Mouse (Mus musculus): ENCODE data around the gene Prps1.
A peak's percentile ranks its signal among the peaks of the same experiment; 100 is the strongest.
"Not testable (repeated sequence)": the region's sequence is repeated elsewhere in the genome, so short reads cannot be mapped to it uniquely, and the experiment has no call there.

Gene Prps1

GRCm38 (mm10) chrX:140501401-140502301, 45.2 kb downstream of the Prps1 start:
- DNase-seq, result no peak

DNA sequence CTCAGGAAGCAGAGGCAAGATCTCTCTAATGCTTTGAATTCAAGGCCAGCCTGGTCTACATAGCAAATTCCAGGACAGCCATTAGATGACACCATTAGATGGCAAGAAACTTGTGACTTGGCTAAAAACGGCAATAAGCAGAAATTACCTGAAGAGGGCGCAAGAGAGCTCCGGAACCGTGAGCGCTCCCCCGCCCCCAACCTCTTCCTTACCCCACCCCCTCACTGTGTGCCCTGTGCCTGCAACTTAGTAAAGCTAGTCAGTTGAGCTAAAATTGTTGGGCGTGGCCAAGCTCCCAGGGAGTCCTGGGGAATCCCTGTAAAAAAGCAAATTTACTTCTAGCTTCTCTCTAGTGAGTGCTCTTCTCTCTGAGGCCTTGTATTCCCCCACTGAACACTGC, 47.5 kb downstream of the Prps1 start:
- DNase-seq, result peak; percentile 29

- peak; percentile 29 for DNase-seq
Observed at GRCm38 (mm10) chrX:140505497-140506238, 49.3 kb downstream of the Prps1 start.

DNA sequence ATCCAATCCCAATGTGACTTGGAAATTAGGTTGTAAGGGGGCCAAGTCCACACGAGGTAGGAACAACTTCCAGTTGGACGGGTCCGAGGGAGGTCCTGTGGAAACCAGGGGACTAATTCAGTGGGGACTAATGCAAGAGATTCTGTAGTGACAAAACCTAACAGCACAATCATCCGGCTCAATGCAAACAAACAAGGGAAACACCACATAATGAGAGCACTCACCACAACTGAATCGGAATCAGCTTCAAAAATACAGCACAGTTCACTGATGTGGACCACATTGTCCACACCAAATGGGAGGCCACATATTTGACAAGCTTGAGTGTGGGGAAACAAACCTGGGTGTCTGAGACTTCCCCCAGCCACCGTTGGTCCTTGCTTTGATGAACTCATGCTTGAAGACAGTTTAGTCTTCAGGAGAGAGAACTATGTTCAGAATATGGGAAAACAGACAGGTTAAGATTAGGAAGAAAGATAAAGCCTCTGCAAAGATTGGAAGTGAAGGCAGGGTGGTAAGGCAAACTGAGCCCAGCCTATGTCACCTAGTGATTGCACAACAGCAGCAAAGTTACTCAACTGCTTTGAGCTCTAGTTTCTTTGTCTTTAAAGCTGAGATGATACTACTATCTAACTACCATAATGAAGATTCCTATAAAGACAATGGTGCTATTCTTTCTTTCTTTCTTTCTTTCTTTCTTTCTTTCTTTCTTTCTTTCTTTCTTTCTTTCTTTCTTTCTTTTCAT, 50.2 kb downstream of the Prps1 start:
- DNase-seq, result no peak

GRCm38 (mm10) chrX:140507377-140507776, 51.0 kb downstream of the Prps1 start:
- no peak for DNase-seq

- not testable (repeated sequence) for DNase-seq
Observed at GRCm38 (mm10) chrX:140508791-140509190, 52.4 kb downstream of the Prps1 start.

DNA sequence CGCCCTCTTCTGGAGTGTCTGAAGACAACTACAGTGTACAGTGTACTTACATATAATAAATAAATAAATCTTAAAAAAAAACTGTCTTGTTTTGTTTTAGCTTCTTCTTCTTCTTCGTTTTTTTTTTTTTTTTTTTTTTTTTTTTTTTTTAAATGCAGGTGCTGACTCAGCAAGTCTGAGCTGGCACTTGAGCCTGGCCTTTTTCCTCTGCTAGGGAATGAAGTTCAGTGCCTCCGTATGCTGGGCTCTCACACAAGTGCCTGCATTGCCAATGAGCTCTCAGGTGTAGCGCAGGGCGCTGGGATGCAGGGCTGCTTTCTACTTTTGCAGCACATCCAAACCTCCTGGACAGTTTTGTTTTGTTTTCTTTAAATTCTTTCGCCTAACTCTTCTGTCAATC, 53.4 kb downstream of the Prps1 start:
- DNase-seq, result no peak

DNA sequence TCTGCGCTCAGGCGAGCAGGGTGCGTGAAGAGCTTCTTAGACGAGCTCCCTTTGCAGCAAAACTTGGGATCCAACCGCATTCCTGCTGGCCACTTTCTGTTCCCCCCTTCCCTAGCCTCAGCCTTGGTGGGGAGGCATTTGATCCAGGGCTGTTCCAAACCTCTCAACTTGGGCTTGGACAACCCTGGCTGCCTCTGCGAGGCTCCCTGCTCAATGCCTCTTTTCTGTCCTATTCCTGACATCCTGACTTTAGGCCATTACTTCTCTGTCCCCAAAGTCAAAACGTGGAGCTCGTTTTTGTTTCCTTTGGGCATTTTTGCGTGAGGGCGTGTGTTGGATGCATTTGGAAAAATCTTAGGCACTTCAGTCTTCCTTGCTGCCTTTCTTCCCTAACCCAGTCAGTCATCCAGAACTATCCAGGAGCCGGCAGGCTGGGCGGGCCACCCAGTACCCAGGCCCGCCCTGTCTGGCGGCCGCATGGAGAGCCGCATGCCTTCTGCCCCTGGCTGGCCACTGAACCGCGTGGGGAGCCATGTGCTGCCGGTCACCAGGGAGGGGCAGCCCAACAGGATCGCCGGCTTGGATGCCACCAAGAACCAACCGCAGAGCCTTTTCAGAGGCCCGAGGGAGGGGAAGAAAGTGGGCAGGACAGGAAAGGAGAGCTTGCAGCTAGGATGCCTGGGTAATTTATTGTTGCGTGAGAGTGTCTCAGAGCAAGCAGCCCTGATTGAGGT, 54.5 kb downstream of the Prps1 start:
- peak; percentile 66 for DNase-seq

DNA sequence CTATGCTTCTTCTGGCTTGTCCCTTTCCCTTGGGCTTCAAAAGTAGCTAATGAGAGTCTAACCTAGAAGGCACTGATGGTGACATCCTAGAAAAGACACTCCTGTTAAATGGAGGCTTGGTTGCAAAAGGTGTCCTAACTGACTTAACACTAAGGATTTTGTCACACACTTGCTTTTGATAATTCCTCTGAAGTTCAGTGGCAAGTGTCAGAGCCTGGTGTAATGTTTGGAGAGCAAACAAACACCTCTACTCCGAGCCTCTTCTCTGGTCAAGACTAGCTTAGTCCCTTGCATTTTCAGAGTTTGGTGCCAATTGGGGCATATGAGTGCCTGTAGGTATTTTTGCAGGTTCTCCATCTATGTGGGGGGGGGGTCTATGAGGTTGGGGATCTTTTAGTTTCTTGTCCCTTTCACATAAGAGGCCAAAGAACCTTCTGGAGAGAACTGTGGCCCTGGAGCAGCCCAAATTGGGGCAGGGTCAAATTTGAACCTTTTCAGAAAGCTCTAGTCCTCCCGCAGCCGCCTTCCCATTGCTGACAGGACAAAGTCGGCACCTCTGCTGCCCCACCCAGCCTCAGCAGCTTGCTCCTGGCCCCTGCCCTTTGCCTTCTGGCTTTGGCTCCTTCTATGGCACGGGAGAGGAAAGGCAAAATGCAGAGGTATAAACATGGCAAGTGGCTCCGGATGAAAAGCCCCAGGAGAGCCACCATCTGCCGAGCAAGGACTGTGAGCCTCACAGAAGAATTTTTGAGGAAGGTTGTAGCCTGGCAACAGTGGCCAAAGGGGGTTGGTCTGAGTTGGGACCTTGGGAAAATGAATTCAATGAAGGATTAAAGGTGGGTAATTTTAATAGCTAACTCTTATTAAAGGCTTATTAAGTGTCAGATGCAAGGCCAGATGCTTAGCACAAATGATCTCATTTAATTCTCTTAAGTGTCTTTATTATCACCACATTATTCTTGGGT, 55.6 kb downstream of the Prps1 start:
- DNase-seq, result no peak

GRCm38 (mm10) chrX:140513379-140513778, 57.0 kb downstream of the Prps1 start:
- no peak for DNase-seq

GRCm38 (mm10) chrX:140518351-140518750, 61.9 kb downstream of the Prps1 start:
- DNase-seq, result no peak

GRCm38 (mm10) chrX:140520146-140521102, 64.0 kb downstream of the Prps1 start:
- DNase-seq, result peak; percentile 92

DNA sequence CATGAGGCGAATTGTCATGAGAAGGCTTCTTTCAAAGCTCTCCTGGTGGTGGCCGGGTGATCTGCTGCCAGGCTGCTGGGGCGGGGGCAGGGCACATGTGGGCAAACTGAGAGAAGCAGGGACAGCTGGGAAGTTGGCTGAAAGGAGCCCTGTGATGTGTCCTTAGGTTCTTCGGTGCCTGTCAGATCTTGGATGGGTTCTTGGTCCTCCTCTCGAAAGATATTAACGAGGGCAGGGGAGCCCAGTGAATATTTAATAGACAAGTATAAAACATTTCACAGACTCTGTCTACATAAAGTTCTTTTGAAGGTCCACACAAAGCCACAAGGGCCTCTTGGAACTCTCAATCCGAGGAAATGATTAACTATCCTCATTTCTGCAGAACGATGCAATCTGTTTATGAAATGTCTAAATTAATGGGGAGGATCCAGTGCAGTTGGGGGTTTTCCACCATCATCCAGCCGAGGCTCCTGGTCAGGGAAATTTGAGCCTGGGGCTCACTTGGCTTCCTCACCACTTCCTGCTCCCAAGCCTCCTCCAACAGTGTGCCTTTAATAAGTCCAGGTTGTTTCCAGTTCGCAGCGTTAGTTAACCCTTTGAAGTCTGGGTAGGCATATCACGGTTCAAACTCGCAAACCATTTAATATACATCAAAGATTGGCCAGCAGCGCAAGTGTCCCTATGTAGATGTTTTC, 65.8 kb downstream of the Prps1 start:
- DNase-seq, result no peak

- DNase-seq, result no peak
Observed at GRCm38 (mm10) chrX:140524231-140524630, 67.8 kb downstream of the Prps1 start.

All from cerebellum, adult 11-12 months (tissue).